Mouse (Mus musculus) retina, embryonic 14.5 days (tissue): ENCODE results near the gene Mavs.

Experiments
- DNase-seq: peaks from one replicate; pipeline ENCODE4 v3.0.0-alpha.2; 2015; ENCODE audit warnings: low spot score

Mavs gene

DNA sequence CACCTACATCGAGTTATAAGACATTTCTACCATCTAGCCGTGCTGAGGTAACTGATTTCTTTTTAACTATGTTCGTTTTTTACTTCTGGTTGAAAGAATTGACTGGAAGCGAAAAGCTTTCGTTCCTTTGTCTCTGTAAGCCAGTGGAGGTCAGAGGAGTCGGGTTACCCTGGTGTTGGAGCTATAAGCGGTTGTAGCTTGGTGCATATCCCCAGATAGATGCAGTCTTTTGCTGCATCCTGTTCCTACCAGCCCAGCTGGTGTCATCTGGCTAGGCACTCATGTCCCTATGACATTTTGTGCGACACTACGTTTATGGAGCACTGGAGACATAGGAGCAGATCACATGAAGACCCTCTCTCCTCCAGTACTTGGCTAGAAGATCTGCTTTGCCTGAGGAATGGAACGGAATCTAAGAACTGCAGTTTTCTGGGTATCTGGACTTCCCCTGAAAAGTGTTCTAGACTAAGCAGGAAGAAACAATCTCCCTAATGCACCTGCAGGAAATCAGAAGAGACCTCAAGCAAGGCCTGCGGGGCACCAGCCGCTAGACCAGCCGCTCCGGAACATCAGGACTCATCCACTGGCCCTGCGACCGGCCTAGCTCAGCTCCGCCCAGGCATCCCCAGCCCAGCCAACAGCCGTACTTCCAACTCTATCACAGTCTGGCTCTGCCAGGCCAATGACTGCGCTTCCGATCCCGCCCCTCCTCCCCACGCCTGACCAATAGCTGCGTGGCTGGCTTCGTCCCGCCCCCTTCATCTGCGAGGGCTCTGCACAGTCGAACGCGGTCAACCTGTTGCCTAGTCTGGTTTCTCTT lies at the start of gene Mavs:
Gene Mavs (plus strand): TSS at position 757 of the 820 bp plus-strand sequence.
- DNase-seq, result peak; percentile 97

DNA sequence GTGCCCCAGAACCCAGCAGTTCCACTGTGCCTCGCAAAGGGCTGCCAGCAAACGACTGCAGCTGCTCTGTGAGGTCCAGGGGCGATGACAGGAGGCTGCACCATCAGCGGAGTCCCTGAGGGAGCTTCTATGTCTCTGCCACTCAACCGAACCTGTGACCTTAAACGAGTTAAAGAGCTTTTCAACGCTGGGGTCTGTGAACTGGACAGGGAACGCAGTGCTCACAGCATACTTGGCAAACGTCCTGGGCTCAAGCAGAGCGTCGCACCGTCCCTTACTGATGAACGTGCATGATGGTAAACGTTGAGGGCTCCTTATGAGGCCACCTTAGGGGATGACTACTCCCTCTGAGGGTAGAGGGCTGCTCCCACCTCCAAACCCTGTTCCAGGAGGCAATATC lies 47.5 kb upstream of the Mavs start:
- DNase-seq, result no peak

DNA sequence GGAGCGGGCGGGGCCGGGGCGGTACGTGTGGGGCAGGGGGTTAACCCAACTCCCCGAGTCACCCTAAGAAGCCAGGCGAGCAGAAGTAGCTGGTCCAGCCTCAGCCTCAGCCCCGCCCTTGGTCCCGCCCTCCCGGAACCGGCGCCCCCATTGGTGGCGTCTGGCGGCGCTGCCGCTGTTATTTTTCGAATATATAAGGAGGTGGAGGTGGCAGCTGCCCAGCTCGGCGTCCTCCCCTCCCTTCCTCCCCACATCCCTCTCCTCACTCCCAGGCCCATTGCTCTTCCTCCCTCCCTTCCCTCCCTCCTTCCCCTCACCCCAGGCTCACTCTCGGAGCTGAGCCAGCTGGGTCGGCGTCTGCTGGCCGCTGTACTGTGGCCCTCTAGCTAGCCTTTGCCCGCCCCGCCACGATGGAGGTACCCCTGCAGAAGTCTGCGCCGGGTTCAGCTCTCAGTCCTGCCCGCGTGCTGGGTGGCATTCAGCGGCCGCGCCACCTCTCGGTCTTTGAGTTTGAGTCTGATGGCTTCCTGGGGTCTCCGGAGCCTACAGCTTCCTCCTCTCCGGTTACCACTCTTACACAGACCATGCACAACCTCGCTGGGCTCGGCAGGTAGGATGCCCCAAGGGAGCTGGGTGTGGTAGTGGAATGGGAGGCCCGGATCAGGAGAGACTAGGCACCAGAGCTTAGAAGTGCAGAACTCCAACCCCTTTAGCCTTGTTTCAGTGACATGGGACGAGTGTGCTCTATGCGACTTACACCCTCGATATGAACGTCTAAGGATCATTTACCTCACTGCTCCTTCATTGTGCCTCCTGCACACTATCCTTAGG lies 46.9 kb upstream of the Mavs start, which contains the start of the genes Cdc25b and Spef1:
Gene Cdc25b (plus strand): TSS at position 179 of the 831 bp plus-strand sequence.
Gene Spef1 (minus strand): TSS at position 512 of the 831 bp plus-strand sequence.
- peak; percentile 85 for DNase-seq

DNA sequence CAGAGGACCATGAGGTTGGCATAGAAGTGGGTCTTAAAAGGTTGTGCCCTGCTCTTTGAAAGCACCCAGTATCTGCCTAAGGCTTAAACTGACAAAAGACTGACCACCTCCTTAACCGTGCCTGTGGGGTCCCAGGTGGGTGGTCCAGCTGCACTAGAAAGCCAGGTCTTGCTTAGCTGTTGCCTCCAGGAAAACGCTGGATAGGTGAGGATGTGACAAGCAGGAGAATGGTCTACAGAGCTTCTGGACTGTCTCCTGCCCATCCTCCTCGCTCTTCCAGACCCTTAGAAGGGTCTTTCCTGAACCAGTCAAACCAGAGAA lies 46.3 kb upstream of the Mavs start:
- no peak for DNase-seq

DNA sequence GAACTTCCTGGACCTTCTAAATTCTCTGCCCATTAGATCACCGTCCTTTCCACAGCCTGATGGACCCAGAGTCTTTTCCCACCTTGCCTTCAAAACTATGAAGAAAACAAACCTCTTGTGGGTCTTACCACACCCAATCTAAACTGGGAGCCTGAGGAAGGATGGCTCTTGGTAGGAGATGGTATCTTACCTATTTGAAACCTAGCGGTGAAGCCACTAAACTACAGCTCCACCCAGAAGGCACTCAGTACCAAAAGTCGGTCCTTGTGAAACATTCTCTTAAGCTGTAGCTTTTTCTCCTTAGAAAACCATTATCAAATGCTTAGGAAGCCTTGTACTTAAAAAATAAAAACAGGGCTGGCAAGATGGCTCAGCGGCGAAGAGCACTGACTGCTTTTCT lies 45.6 kb upstream of the Mavs start:
- DNase-seq, result no peak

DNA sequence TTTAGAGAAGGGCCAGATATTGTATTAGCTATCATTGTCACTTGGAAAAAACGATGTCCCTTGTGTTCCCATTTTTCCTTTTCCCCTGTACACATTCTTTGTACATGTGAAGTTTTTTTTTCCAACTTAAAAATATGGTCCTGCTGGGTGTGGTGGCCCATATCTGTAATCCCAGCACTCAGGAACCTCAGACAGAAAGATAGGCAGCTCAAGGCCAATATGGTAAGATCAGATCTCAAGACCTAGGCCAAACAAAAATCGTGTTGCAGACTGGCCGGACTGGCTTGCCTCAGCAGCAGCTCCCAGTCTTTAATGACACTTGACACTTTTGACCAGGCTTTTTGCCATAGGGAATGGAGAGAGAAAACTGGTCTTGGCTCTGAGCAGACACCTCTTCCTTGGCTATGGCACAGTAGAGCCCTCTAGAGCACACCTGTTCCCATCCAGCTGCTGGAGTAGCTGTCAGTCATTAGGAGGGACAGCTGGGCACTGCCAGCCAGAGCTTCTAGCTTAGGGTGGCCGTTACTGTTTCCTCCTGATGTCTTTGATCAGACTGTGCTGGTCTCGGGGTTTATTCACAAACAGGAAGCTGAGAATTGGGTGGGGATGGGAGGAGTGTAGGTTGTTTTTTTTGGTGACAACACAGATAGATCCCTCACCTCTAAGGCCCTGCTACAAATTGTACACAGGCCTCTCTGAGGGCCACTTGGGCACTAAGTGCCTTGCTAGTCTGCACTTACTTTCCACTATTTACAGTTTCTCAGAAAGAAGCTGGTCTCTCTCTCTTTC lies 44.1 kb upstream of the Mavs start:
- peak; percentile 26 for DNase-seq

DNA sequence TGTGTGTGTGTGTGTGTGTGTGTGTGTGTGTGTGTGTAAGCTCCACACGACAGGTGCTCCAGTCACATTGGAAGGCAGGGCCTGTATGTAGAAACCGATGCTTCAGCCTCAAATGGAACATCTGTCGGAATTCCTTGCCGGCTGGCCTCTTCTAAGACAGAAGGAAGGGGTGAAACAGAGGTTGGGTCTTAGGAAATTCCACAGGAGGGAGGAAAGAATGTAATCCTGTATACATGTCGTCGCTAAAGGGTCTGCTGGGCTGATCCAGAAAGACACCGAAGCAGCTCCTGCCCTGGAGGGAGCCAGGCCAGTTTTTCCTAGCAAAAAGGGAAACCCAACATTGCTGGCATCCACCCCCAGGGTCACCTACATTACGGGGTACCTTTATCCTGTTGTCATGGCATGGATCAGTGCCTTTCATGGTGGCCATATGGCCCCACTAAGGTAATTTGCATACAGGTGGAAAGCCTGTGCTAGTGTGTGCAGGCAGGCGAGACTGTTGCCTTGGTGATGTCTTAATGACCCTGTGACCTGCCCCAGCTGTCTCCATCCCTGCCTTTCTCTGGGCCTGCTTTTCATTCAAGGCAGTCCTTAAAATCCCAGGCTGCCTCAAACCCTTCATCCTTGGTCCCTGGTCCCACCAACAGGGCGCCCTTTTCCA lies 43.4 kb upstream of the Mavs start:
- DNase-seq, result peak; percentile 79

DNA sequence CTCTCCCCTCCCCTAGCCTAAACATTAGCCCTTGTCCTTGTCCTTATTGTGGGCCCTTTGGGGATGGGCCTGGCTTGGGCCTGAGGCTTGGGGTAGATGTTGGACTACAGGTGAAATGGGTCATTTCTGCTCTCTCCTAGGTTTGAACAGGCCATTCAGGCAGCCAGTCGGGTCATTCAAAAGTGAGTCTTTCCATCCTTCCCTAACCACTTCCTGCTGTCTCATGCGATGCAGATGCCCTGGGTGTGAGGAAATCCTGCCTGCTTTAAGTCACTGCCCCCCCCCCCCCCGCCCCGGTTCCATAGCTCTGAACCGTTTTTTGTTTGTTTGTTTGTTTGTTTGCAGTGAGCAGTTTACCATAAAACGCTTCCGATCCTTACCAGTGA lies 42.9 kb upstream of the Mavs start:
- DNase-seq, result no peak

DNA sequence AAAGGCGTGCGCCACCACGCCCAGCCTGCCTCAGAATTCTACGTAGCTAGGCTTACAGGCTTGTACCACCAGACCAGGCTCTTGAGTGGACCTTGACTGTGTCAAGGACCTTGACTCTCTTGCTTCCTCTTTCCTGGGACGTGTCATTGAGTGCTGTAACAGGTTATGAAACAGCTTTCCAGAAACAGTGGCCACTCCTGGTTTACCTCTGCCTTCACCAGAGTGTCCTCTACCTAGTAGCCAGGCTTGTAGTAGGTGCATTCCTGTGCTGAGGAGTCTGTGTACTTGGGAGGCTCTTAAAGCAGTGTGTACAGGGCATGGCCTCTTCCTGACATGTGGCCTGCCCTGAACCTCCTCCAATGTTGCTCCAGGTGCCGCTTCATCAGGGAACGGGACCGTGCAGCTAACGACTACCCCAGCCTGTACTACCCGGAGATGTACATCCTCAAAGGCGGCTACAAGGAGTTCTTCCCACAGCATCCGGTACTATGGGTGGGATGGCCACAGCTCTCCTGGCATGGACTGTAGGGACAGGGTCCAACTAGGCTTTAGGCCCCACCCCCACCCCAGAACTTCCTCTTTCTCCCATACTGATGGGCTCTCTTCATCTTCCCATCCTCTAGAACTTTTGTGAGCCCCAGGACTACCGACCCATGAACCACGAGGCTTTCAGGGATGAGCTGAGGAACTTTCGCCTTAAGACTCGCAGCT lies 37.1 kb upstream of the Mavs start:
- no peak for DNase-seq

DNA sequence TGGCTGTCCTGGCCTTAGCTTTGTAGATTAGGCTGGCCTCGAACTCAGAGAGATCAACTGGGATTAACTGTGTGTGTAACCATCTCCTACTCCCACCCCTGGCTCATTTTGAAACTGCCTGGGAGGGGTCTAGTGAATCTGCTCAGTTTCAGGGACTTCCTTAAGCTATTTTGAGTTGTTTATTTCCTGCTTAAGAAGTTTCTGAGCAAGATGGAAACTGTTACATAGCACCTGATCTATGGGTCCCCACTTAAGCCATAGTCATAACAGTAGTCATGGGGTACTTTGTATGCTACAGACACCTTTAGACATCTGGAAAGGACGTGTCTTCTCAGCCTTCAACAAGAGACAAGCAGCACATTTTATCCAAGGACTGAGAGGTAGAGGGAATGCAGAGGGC lies 33.2 kb upstream of the Mavs start:
- DNase-seq, result no peak

DNA sequence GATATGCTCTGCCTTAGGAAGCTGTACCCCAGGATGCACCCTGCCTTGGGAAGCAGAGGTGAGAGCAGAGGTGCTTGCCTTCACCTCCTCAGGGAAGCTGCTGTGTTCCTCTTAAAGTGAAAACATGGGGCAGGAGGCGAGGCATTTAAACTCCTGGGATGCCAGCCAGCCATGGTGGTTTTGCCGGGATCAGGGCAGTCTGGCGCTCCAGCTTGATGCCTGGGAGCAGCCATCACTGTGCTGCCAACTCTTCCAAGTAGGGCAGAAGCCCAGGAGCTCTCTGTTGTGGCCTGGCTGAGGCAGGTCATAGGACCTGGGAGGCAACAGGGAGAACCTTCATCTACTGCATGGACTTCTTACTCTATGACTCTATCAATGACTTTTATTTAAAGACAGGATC lies 32.6 kb upstream of the Mavs start:
- no peak for DNase-seq

DNA sequence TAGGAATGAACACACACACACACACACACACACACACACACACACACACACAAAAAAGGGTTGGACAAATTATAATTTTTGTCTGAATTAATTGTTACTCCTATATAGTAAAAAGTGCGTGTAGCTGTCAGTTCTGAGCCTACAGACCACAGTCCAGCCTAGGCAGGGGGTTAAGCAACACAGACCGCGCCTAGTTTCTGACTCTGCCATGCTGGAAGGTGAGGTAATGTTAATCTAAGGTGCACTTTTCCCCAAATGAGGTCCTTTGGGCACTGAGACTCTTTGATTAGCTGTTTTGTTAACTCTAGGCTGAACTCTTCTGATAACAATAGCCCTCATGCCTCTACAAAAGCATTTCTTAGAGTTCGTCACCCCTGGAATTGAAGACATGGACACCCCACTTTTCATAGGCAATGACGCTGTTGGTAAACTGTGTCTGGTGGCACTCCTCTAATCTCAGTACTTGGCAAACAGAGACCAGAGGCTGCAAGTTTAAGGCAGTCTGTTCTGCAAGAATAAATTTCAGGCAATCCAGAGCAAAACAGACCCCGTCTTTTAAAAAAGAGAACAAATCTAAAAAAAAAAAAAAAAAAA lies 29.9 kb upstream of the Mavs start:
- DNase-seq, result no peak

DNA sequence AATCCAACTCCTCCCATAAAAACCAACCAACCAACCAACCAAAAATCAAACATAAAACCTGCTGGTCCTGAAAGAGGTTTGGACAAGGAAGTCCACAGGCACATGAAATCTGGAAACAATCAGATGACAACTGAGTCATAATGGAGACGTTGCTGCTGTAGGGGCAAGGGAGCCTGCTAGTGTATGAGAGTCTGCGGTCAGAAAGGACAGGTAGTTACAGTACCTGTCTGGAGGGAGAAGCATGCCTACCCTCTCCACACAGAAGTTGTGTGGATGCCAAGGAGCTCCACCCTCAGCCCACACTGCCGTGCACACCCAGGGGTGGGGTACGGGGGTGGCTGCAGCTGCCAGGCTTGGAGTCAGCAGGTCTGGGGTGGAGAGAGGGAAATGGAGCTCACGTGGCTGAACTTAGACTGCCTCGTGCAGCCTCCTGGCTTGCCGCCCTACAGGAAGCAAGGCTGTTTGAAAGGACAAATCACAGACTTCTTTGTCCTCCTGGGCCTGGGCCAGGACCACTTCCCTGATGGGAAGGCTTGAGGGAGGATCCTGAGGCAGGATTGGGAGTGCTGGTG lies 29.4 kb upstream of the Mavs start:
- no peak for DNase-seq

DNA sequence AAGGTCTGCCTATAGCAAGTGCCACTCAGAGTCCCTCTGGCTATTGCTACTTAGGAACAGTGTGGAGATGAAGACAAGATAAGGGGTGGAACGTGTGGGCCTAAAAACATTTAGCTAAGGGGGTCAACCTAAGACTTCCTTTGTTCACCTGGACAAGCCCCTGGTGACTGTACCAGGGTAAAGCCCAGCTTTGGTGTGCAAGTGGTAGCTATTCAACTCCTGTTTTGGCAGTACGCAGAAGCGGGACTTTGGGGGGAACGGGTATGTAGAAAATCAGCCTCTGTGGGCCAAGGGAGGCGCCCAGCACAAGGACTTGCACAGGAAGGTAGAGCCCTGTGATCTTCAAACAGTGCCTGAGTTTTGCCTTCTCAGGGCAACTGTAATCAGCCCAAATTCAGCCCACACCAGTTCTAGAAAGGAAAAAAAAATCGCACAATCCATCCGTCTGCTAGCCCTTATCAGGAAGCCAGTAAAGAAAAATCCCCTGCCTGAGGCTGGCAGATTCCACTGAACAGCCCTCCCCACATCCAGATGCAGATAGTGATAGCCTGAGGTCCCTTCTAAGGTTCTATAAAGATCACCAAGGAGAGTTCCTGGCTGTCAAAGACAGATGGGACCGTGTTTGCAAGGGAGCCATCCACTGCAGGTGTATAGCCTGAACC lies 28.2 kb upstream of the Mavs start:
- DNase-seq, result no peak

DNA sequence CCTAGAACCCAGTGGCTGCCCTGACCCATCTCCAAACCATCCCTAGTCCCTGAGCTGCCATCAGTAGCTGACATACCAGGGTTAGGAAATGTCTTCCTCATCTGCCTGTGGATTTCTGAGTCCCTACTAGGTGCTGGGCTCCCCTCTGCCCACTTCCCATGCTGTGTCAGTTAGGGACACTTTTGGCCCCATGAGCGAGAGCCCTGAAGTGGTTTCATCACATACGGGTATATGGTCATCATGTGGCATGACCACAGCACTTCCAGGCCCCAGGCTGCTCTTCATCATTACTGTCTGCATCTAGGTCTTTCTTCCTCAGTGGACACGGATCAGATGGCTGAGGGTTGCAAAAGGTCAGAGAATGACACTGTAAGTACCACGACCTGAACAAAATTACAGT lies 27.1 kb upstream of the Mavs start, which contains the start of gene Ap5s1:
Gene Ap5s1 (plus strand): TSS at position 301 of the 400 bp plus-strand sequence.
- no peak for DNase-seq

DNA sequence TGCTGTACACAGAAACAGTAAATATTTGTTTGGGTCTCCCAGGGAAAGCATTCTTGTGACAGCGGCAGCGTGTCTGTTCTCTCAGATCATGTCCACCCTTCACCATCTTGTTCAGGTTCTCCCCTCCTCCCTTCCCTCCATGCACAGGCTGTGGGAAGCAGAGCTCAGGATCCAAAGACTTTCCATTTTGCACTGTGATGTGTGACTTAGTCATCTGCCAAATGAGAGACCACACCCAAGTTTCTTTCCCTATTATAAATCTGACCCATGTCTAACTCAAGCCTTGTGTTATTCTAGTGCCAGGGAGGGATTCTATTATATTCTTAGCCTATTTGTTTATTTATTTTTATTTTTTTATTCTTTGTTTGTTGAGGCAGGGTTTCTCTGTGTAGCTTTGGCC lies 25.5 kb upstream of the Mavs start:
- no peak for DNase-seq

DNA sequence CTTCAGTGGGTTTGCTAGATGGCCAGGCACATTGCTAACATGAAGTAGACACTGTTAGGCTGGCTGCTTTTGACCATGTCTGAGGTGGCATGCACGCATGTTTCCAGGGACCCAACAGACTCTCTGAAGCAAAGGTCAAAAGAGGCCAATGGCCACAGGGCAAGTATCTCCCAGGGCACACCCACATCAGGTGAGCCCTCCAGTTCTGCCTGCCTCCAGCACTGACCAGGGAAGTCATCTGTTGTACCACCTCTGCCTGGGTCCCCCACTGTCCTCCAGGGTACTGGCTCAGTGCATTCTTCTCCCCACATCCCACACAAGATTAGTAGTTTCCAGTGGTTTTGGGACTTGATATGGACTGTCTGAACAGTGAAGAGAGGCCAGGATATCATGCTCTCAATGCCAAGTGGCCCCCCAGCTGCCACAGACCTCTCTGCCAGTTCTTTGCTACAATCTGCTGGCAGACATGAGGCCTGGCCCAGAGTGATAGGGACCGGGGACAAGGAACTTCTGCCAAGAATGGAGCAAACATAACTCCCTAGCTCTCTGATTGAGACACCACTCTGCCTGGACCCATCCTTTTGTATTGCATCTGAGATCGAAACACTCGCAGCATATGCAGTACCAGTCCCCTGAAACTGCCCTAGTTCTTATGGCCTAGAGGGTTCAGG lies 24.6 kb upstream of the Mavs start:
- no peak for DNase-seq

DNA sequence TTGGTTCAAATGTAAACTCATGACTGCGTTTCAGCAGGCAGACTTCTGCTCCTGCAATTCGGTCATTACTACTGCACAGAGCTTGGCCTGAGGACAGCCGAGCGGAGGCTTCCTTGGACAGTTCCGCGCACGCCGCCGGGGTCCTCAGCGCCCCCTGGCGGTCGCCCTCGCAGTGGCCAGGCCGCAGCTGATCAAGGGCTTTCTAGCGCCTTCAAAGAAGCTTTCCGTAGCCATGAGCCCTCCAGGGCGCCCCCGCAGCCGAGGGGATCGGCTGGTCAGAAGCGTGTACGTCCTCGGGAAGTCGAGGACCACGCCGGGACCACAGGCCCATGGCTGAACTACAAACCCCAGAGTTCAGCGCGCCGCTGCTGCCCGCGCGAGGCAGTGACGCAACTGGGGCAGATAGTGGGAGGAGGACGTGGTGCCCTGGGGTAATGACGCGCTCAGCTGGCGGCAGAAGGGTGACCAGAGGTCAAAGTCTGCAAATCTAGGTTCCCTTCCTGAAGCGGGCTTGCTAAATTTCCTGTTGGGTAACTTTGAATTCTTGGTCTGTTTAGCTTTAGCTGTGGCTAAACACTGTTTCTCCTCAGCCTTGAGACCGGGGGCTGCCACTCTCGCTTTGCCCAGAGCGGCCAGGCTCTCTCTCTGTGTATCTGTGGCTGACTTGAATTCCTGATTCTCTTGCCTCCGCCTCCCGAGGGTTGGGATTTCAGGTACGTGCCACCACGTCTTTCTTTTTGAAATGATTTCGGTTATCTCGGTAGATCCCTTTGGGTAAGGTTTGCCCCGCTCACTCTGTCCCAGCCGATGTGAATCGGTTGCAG lies 23.7 kb upstream of the Mavs start:
- DNase-seq, result peak; percentile 94
